Mouse (Mus musculus) forebrain, postnatal 0 days (tissue): ENCODE results near the gene Pld5. TPM values are rescaled to one million over a fixed set of nuclear protein-coding genes. Genes with fewer than 3 reads are reported as not detected.

Experiments
- ATAC-seq: fragments of 200-750 bp; cut with Nextera tagmentation; 2 replicates; pipeline ENCODE4 v1.8.0; 2017; ENCODE audit warnings: mild to moderate bottlenecking, moderate library complexity
- DNase-seq: peaks from one replicate; pipeline ENCODE4 v3.0.0-alpha.2; 2015
- H3K27ac ChIP-seq: fragments of 300-500 bp; sonication (generic); 2 replicates; pipeline ENCODE4 v1.5.1; 2014; ENCODE audit warnings: low read depth, mild to moderate bottlenecking, antibody characterized with exemption, low read length, moderate library complexity, mixed read lengths
- H3K27me3 ChIP-seq: fragments of 300-500 bp; sonication (generic); 2 replicates; pipeline ENCODE4 v1.6.1; 2014; ENCODE audit warnings: mild to moderate bottlenecking, low read length, mixed read lengths; ENCODE audit not compliant: insufficient read depth
- H3K36me3 ChIP-seq: fragments of 300-500 bp; sonication (generic); 2 replicates; pipeline ENCODE4 v1.6.1; 2014; ENCODE audit warnings: mild to moderate bottlenecking, moderate library complexity; ENCODE audit not compliant: insufficient read depth
- H3K4me1 ChIP-seq: fragments of 300-500 bp; sonication (generic); 2 replicates; pipeline ENCODE4 v1.6.1; 2014; ENCODE audit warnings: antibody characterized with exemption; ENCODE audit not compliant: insufficient read depth
- H3K4me2 ChIP-seq: fragments of 300-500 bp; sonication (generic); 2 replicates; pipeline ENCODE4 v1.6.1; 2014; ENCODE audit warnings: low read depth, mild to moderate bottlenecking, moderate library complexity
- H3K4me3 ChIP-seq: fragments of 300-500 bp; sonication (generic); 2 replicates; pipeline ENCODE4 v1.5.1; 2014; ENCODE audit warnings: low read depth, low read length, mixed read lengths
- H3K9ac ChIP-seq: fragments of 300-500 bp; sonication (generic); 2 replicates; pipeline ENCODE4 v1.6.1; 2014; ENCODE audit warnings: mild to moderate bottlenecking
- H3K9me3 ChIP-seq: fragments of 300-500 bp; sonication (generic); 2 replicates; pipeline ENCODE4 v1.6.1; 2016; ENCODE audit warnings: low read length
- CTCF ChIP-seq: sonication (generic); IDR thresholded peaks from 2 replicates; pipeline ENCODE4 v1.5.1; 2016; ENCODE audit warnings: antibody characterized with exemption, control low read depth, low read depth
- WGBS: fragments of 180-500 bp; shearing (Covaris S2); extraction: QIAGEN DNeasy Blood & Tissue Kit; methylation state at CpG from one replicate; pipeline ENCODE4 v1.1.7; 2014; 5-methylcytosine and 5-hydroxymethylcytosine counted together
- polyA plus RNA-seq: library from polyadenylated mRNA; unstranded; fragments of >200 nt; fragmentation: Nextera tagmentation; extraction: Ambion mirVana; gene quantifications from 2 replicates; pipeline ENCODE4 v1.2.1, GENCODE M21; 2015
- total RNA-seq: library from RNA; depleted of rRNA; stranded (reverse); fragments of >200 nt; gene quantifications from 2 replicates; pipeline ENCODE4 v1.2.3, GENCODE M21; 2014

The Pld5 gene
- total and polyA plus RNA-seq, 2 experiments from 2014 or later = 1.7 to 2.9 TPM

- H3K27me3 ChIP-seq = no peaks in the 10 kb centered on the region
- H3K4me3 ChIP-seq = no peak overlapping the region
- peak overlapping the region; percentile 51 for H3K4me2 ChIP-seq
- H3K9ac ChIP-seq = peak overlapping the region; percentile 18; the same call in 1 of the 2 replicates
- H3K9me3 ChIP-seq = no peaks in the 10 kb centered on the region
- WGBS = 54% methylated on average over 9 of the region's 9 CpGs
- no peaks in the 10 kb centered on the region for H3K36me3 ChIP-seq
- DNase-seq (no peak), ATAC-seq (no peak)
- H3K4me1 ChIP-seq = 0 out of 2 replicates have a peak, but pooled peaks cover 6% of the 10 kb centered on the region
- TF ChIP-seq CTCF = no peak
- H3K27ac ChIP-seq = no peak overlapping the region
Observed at GRCm38 (mm10) chr1:176212922-176213644, 62.0 kb downstream of the Pld5 start.

- no peak for DNase-seq
- no peak for ATAC-seq
- no peaks in the 10 kb centered on the region for H3K36me3 ChIP-seq
- H3K27me3 ChIP-seq = no peaks in the 10 kb centered on the region
- no peak for TF ChIP-seq CTCF
- WGBS = 97% methylated on average over 1 of the region's 1 CpGs
- no peaks in the 10 kb centered on the region for H3K9me3 ChIP-seq
- H3K4me3 ChIP-seq = no peak overlapping the region
- H3K27ac ChIP-seq = no peak overlapping the region
- no peak overlapping the region for H3K9ac ChIP-seq
- 0 out of 2 replicates have a peak, but pooled peaks cover 6% of the 10 kb centered on the region for H3K4me1 ChIP-seq
- no peak overlapping the region for H3K4me2 ChIP-seq
Observed at GRCm38 (mm10) chr1:176210803-176211202, 64.3 kb downstream of the Pld5 start.

- Histone ChIP-seq H3K9me3 (no peaks in the 10 kb centered on the region), H3K27me3 (no peaks in the 10 kb centered on the region), H3K4me2 (no peak overlapping the region), H3K4me3 (no peak overlapping the region), H3K27ac (no peak overlapping the region), H3K9ac (no peak overlapping the region), H3K36me3 (no peaks in the 10 kb centered on the region), H3K4me1 (no peaks in the 10 kb centered on the region)
- no peak for TF ChIP-seq CTCF
- ATAC-seq (no peak), DNase-seq (no peak)
- 88% methylated on average over 2 of the region's 2 CpGs for WGBS
Observed at GRCm38 (mm10) chr1:176208014-176208413, 67.1 kb downstream of the Pld5 start.

GRCm38 (mm10) chr1:176202360-176202759 is 72.8 kb downstream of the Pld5 start:
- no peak overlapping the region for H3K27ac ChIP-seq
- no peak for DNase-seq
- H3K4me1 ChIP-seq = no peaks in the 10 kb centered on the region
- no peak overlapping the region for H3K9ac ChIP-seq
- H3K36me3 ChIP-seq = no peaks in the 10 kb centered on the region
- H3K9me3 ChIP-seq = no peaks in the 10 kb centered on the region
- no peak overlapping the region for H3K4me2 ChIP-seq
- no peak for ATAC-seq
- H3K4me3 ChIP-seq = no peak overlapping the region
- no peaks in the 10 kb centered on the region for H3K27me3 ChIP-seq
- no peak for TF ChIP-seq CTCF
- 88% methylated on average over 3 of the region's 3 CpGs for whole genome bisulfite sequencing

- 52% methylated on average over 6 of the region's 6 CpGs for WGBS
- DNase-seq (peak; percentile 35), ATAC-seq (no peak)
- Histone ChIP-seq H3K27ac (no peak overlapping the region), H3K36me3 (no peaks in the 10 kb centered on the region), H3K4me1 (no peaks in the 10 kb centered on the region), H3K4me3 (no peak overlapping the region), H3K27me3 (no peaks in the 10 kb centered on the region), H3K4me2 (no peak overlapping the region), H3K9me3 (no peaks in the 10 kb centered on the region), H3K9ac (no peak overlapping the region)
- no peak for TF ChIP-seq CTCF
Observed at GRCm38 (mm10) chr1:176197036-176197766, 77.9 kb downstream of the Pld5 start.

- WGBS = 84% methylated on average over 4 of the region's 4 CpGs
- TF ChIP-seq CTCF = no peak
- H3K27ac ChIP-seq = no peak overlapping the region
Observed at GRCm38 (mm10) chr1:176196341-176196740, 78.8 kb downstream of the Pld5 start.

GRCm38 (mm10) chr1:176194727-176195126 is 80.4 kb downstream of the Pld5 start:
- ATAC-seq (no peak), DNase-seq (no peak)
- Histone ChIP-seq H3K4me3 (no peak overlapping the region), H3K9ac (no peak overlapping the region), H3K36me3 (no peaks in the 10 kb centered on the region), H3K4me2 (no peak overlapping the region), H3K27me3 (no peaks in the 10 kb centered on the region), H3K9me3 (no peaks in the 10 kb centered on the region), H3K27ac (no peak overlapping the region), H3K4me1 (no peaks in the 10 kb centered on the region)
- no peak for TF ChIP-seq CTCF
- 82% methylated on average over 2 of the region's 2 CpGs for WGBS

More at GRCm38 (mm10) chr1:176196341-176196740, 78.8 kb downstream of the Pld5 start:
- Histone ChIP-seq H3K27me3 (no peaks in the 10 kb centered on the region), H3K4me3 (no peak overlapping the region), H3K36me3 (no peaks in the 10 kb centered on the region), H3K4me1 (no peaks in the 10 kb centered on the region), H3K9me3 (no peaks in the 10 kb centered on the region), H3K4me2 (no peak overlapping the region), H3K9ac (no peak overlapping the region)
- DNase-seq = no peak
- ATAC-seq = no peak
